Mouse (Mus musculus): ENCODE measurements around the gene Hoxa3. TPM values are rescaled to one million over a fixed set of nuclear protein-coding genes. Genes with fewer than 3 reads are reported as not detected.

Hoxa3 gene
- total and polyA plus RNA-seq, 2 experiments from 2014 or later = 1.6 TPM; not detected in 1

DNA sequence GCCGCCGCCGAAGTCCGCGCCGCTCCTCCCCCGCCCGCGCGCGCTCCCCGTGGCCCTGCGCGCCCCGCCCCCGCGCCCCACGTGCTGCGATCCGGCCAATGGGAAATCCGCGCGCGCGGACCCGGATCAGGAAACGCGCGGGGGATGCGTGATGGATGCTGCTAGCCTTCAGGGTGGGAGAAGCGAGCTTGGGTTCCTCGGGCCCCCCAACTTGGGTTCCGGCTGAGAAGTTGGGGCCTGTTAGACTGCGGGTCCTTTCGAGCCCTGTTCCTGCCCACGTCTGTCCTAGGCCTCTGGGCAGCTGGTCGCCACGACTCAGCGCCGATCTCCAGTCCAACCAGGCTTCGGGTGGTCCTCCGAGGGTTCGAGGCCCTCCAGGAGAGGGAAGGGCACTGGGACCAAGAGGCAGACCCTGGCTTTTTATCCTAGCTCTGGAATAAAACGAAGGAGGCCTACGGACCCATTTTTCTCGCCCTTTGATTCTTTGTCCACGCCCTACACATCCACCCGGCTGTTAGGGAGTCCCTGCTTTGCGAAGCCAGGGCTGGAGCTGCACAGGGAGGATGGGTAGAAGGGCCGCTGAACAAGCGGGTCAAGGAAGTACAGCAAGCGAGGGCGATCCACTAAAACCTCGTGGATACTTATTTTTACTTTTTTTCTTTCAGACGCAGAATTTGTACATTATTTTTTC is 21.1 kb downstream of the Hoxa3 start:
- ATAC-seq (ENCODE audit: low FRiP score) (no peak), DNase-seq (ENCODE audit: low spot score) (peak; percentile 81)
- H3K27me3 ChIP-seq (ENCODE audit: insufficient read depth, low read length) = peaks cover 94% of the 10 kb centered on the region
- H3K4me2 ChIP-seq (ENCODE audit: low read depth, low read length, poor library complexity, severe bottlenecking) = peak overlapping the region; percentile 39
- WGBS = 2% methylated on average over 38 of the region's 55 CpGs
- TF ChIP-seq CTCF (IDR thresholded peaks at IDR 0.05) = no peak
- H3K27ac ChIP-seq (ENCODE audit: low read depth, low read length) = no peak overlapping the region
- no peaks in the 10 kb centered on the region for H3K9me3 ChIP-seq (ENCODE audit: low read length)
- H3K9ac ChIP-seq (replicated peaks; ENCODE audit: low read length, poor library complexity, severe bottlenecking) = no peak overlapping the region
- peak overlapping the region; percentile 22 for H3K4me3 ChIP-seq (ENCODE audit: low read depth, low read length)
- H3K36me3 ChIP-seq (ENCODE audit: insufficient read depth, low read length) = no peaks in the 10 kb centered on the region
- H3K4me1 ChIP-seq (ENCODE audit: insufficient read depth, low read length) = no peaks in the 10 kb centered on the region

DNA sequence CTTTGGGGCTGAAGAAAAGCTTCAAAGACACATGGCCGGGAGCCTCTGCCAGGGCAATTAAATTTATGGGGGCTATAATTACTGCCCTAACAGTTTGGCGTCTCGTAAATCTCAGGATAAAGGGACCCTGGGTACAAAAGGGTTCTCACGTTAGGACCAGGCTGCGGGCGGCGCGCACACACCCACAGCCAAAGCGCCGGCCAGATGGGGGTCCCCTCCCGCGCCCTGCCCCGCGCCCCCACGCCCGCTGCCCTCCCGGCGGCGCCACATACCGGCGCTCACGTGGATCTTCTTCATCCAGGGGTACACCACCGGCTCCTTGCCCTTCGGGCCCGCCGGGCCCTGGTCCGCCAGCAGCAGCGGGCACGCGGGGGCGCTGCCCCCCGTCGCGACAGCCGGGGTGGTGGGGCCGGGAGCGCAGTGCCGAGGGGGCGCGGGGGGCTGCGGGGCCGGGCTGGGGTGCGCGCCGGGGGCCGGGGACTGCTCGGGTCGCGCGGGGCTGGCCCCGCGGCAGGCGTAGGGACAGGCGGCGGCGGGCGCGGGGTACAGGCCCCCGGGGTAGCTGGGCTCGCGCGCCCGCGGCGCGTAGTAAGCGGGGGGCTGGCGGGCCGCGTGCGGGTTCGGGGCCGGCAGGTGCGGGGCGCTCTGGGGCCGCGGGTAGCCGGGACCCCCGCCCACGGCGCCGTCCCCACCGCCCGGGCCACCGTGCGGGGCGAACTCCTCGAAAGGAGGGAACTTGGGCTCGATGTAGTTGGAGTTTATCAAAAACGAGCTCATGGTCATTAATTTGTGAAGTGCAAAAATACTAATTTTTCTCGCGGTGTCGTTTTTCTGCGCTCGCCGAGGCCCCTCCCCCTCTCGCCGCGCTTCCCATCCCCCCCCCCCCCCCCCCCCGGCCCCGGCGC is 22.0 kb downstream of the Hoxa3 start, which contains the start of gene Hoxa4:
Hoxa4 (minus strand) TSS at position 848 of the 905 bp plus-strand sequence.
- H3K36me3 ChIP-seq (ENCODE audit: insufficient read depth, low read length) = no peaks in the 10 kb centered on the region
- H3K4me3 ChIP-seq (ENCODE audit: low read depth, low read length) = peak within 1 kb of the TSS; percentile 22
- TF ChIP-seq CTCF (IDR thresholded peaks at IDR 0.05) = no peak
- H3K4me1 ChIP-seq (ENCODE audit: insufficient read depth, low read length) = no peaks in the 10 kb centered on the region
- WGBS = under 1% methylated on average over 35 of the region's 102 CpGs
- H3K27me3 ChIP-seq (ENCODE audit: insufficient read depth, low read length) = peaks cover 94% of the 10 kb centered on the region
- DNase-seq (ENCODE audit: low spot score) (no peak), ATAC-seq (ENCODE audit: low FRiP score) (no peak)
- H3K4me2 ChIP-seq (ENCODE audit: low read depth, low read length, poor library complexity, severe bottlenecking) = peak within 1 kb of the TSS; percentile 39
- no peak within 1 kb of the TSS for H3K27ac ChIP-seq (ENCODE audit: low read depth, low read length)
- no peaks in the 10 kb centered on the region for H3K9me3 ChIP-seq (ENCODE audit: low read length)
- no peak within 1 kb of the TSS for H3K9ac ChIP-seq (replicated peaks; ENCODE audit: low read length, poor library complexity, severe bottlenecking)

DNA sequence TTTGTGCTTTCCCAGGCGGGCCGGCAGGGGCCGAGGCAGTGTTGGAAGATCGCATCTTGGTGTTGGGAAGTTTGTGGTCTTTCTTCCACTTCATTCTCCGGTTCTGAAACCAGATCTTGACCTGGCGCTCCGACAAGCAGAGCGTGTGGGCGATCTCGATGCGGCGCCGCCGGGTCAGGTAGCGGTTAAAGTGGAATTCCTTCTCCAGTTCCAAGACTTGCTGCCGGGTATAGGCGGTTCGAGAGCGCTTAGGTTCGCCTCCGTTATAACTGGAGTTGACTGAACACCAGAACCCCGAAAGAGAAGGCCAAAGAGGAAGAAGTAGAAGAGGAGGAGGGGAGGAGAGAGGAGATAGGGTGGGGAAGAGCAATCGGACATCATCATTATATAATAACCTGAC is 22.7 kb downstream of the Hoxa3 start:
- Histone ChIP-seq H3K9me3 (ENCODE audit: low read length) (no peaks in the 10 kb centered on the region), H3K4me1 (ENCODE audit: insufficient read depth, low read length) (no peaks in the 10 kb centered on the region), H3K9ac (replicated peaks; ENCODE audit: low read length, poor library complexity, severe bottlenecking) (no peak overlapping the region), H3K36me3 (ENCODE audit: insufficient read depth, low read length) (no peaks in the 10 kb centered on the region), H3K4me2 (ENCODE audit: low read depth, low read length, poor library complexity, severe bottlenecking) (no peak overlapping the region), H3K27ac (ENCODE audit: low read depth, low read length) (no peak overlapping the region), H3K27me3 (ENCODE audit: insufficient read depth, low read length) (peaks cover 95% of the 10 kb centered on the region), H3K4me3 (ENCODE audit: low read depth, low read length) (no peak overlapping the region)
- no peak for TF ChIP-seq CTCF (IDR thresholded peaks at IDR 0.05)
- ATAC-seq (ENCODE audit: low FRiP score) = no peak
- WGBS = 0% methylated on average over 23 of the region's 23 CpGs
- DNase-seq (ENCODE audit: low spot score) = no peak

DNA sequence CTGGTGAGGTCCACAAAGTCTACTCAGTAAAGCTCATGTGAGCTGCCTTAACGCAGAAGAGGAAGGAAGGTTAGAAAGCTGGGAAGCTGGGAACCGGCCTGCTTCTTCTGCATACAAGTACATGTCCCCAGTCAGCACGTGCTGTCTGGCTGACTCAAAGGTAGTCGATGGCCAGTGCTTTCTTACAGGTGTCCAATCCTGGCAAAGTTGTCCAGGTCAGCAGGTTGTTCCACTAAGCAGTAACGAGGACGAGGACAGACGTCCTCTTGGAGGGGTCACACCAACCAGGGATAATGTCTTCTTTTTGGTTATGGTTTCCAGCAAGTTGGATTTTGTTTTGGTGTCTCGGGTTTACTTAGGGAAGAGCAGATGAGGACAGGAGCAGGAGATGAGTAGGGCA is 23.2 kb downstream of the Hoxa3 start:
- H3K4me3 ChIP-seq (ENCODE audit: low read depth, low read length) = no peak overlapping the region
- TF ChIP-seq CTCF (IDR thresholded peaks at IDR 0.05) = no peak
- no peak overlapping the region for H3K27ac ChIP-seq (ENCODE audit: low read depth, low read length)
- H3K27me3 ChIP-seq (ENCODE audit: insufficient read depth, low read length) = peaks cover 96% of the 10 kb centered on the region
- DNase-seq (ENCODE audit: low spot score) = no peak
- no peak for ATAC-seq (ENCODE audit: low FRiP score)
- no peaks in the 10 kb centered on the region for H3K4me1 ChIP-seq (ENCODE audit: insufficient read depth, low read length)
- WGBS = 3% methylated on average over 8 of the region's 8 CpGs
- no peak overlapping the region for H3K9ac ChIP-seq (replicated peaks; ENCODE audit: low read length, poor library complexity, severe bottlenecking)
- H3K4me2 ChIP-seq (ENCODE audit: low read depth, low read length, poor library complexity, severe bottlenecking) = no peak overlapping the region
- H3K36me3 ChIP-seq (ENCODE audit: insufficient read depth, low read length) = no peaks in the 10 kb centered on the region
- no peaks in the 10 kb centered on the region for H3K9me3 ChIP-seq (ENCODE audit: low read length)

DNA sequence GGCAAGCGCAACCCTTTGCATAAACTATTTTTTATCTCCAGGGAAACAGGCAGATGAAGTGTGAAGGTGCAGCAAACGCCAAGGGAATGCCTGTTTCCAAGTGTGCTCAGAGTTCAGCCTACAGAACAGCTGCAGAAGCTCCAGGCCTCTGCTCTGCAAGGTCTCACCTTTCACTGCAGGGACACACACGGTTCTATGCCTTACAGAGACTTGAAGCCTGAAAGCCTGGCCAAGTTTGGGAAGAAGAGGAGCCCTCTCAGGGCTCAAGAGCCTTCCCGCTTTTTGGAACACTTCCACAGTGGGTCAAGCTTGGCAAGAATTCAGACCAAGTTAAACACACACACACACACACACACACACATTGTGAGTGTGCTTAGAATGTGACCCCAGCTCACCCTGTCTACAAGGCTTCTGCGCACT is 24.0 kb downstream of the Hoxa3 start:
- Histone ChIP-seq H3K4me3 (ENCODE audit: low read depth, low read length) (no peak overlapping the region), H3K9me3 (ENCODE audit: low read length) (no peaks in the 10 kb centered on the region), H3K36me3 (ENCODE audit: insufficient read depth, low read length) (no peaks in the 10 kb centered on the region), H3K4me2 (ENCODE audit: low read depth, low read length, poor library complexity, severe bottlenecking) (no peak overlapping the region), H3K27me3 (ENCODE audit: insufficient read depth, low read length) (peaks cover 96% of the 10 kb centered on the region), H3K27ac (ENCODE audit: low read depth, low read length) (no peak overlapping the region), H3K4me1 (ENCODE audit: insufficient read depth, low read length) (no peaks in the 10 kb centered on the region), H3K9ac (replicated peaks; ENCODE audit: low read length, poor library complexity, severe bottlenecking) (no peak overlapping the region)
- DNase-seq (ENCODE audit: low spot score) (no peak), ATAC-seq (ENCODE audit: low FRiP score) (no peak)
- WGBS = 16% methylated on average over 5 of the region's 5 CpGs
- no peak for TF ChIP-seq CTCF (IDR thresholded peaks at IDR 0.05)

- Histone ChIP-seq H3K4me3 (ENCODE audit: low read depth, low read length) (no peak overlapping the region), H3K27ac (ENCODE audit: low read depth, low read length) (no peak overlapping the region), H3K4me1 (ENCODE audit: insufficient read depth, low read length) (no peaks in the 10 kb centered on the region), H3K27me3 (ENCODE audit: insufficient read depth, low read length) (peaks cover 97% of the 10 kb centered on the region), H3K9me3 (ENCODE audit: low read length) (no peaks in the 10 kb centered on the region), H3K9ac (replicated peaks; ENCODE audit: low read length, poor library complexity, severe bottlenecking) (no peak overlapping the region), H3K36me3 (ENCODE audit: insufficient read depth, low read length) (no peaks in the 10 kb centered on the region), H3K4me2 (ENCODE audit: low read depth, low read length, poor library complexity, severe bottlenecking) (no peak overlapping the region)
- whole genome bisulfite sequencing = 3% methylated on average over 1 of the region's 1 CpGs
- ATAC-seq (ENCODE audit: low FRiP score) = no peak
- no peak for TF ChIP-seq CTCF (IDR thresholded peaks at IDR 0.05)
- no peak for DNase-seq (ENCODE audit: low spot score)
Measured at GRCm38 (mm10) chr6:52186500-52186899, 26.6 kb downstream of the Hoxa3 start.
